Mouse (Mus musculus) ES-Bruce4 (cell line): ENCODE measurements around the gene Banp.

Source experiments
- CTCF ChIP-seq: IDR thresholded peaks from one replicate; pipeline ENCODE4 v1.8.1; 2011; ENCODE audit warnings: low read depth, low read length
- EP300 ChIP-seq: IDR thresholded peaks from 2 replicates; pipeline ENCODE4 v1.6.1; 2011; ENCODE audit warnings: low read depth, low read length; ENCODE audit not compliant: insufficient read depth
- POLR2A ChIP-seq: IDR thresholded peaks from one replicate; pipeline ENCODE4 v1.8.1; 2011; ENCODE audit warnings: low read length; ENCODE audit not compliant: insufficient read depth

DNA sequence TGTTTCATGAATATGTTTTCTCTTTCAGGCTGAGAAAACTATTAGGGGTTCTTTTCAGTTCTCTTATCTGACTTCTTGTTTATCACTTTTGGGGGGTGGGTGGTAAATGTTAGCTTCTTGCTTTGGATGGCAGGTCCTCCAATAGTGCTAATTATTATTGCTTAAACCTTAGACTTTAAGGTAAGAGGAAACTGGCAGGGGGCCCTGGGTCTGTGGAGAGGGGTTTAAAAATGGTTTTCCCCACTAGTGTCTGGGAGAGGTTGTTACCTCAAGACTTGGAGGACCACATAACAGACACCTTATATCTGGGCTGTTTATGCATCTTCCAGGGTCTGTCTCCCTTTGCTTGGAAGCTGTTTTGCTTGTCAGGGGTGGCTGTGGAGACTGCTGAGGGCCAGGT, 2.6 kb downstream of the Banp start:
- TF ChIP-seq CTCF (no peak), POLR2A (no peak), EP300 (no peak)
